ENCODE assay signal across 11 mouse cellular contexts in the genomic region with DNA sequence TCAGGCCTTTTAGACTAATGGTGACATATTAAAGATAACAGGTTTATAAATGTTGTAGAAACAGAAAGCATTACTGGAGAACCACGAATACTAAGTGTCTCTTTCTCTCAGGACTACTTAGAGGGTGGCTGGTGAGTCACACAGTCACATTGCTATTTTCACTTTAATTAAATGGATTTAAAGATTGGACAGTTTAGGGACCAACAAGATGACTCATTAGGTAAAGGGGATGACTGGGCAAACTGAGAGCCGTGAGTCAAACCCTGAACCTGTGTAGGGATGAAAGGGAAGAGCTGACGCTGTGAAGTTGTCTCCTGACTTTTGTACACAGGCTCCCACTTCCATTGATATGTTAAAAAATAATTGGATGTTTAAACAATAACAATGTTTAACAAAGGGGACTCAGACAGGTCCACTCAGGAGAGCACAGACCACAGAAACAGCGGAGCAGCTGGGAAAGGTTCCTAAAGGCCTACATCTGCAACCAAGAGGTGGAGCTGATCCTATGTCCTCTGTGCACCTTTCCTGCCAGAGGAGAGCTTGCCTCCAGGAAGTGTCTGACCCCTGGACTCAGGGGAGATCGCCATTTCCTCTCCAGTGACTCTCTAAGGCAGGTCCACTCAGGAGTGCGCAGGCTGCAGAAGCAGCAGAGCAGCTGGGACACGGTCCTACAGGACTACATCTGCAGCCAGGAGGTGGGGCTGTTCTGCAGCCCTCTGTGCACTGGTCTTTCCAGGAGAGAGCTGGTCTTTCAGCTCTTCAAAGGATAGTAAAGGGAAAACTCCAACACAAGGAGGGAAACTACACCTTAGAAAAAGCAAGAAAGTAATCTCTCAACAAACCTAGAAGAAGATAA.
DNase-seq lines count a peak whose midpoint lies in the region; ATAC-seq and TF ChIP-seq lines count a peak whose summit lies in the region.
"Had no signal": no experiment of that assay in that cellular context is flagged by ENCODE, and none has a peak within 500 bp of the region (broad histone marks: within the 10 kb centered on the region; RNA-seq: fewer than 3 reads in every experiment).

No protein-coding gene starts in this region.

- H3K9me3 ChIP-seq in lung, postnatal 0 days (ENCODE audit: low read length) = no peaks in the 10 kb centered on the region
- H3K9me3 ChIP-seq in limb, embryonic 10.5 days (replicated peaks) = no peaks in the 10 kb centered on the region
- H3K9me3 ChIP-seq in forebrain, embryonic 13.5 days (replicated peaks) = no peaks in the 10 kb centered on the region
- H3K9me3 ChIP-seq: embryonic facial prominence, embryonic 15.5 days; hindbrain, embryonic 15.5 days had no signal

- H3K9ac ChIP-seq in lung, postnatal 0 days (replicated peaks; ENCODE audit: low read depth) = no peak overlapping the region
- H3K9ac ChIP-seq in forebrain, embryonic 13.5 days = no peak overlapping the region
- H3K9ac ChIP-seq: embryonic facial prominence, embryonic 15.5 days; hindbrain, embryonic 15.5 days had no signal

- no peak overlapping the region for H3K4me2 ChIP-seq in lung, postnatal 0 days (replicated peaks; ENCODE audit: low read depth, low read length)
- H3K4me2 ChIP-seq in forebrain, embryonic 13.5 days = no peak overlapping the region
- H3K4me2 ChIP-seq: embryonic facial prominence, embryonic 15.5 days; hindbrain, embryonic 15.5 days had no signal

- no peaks in the 10 kb centered on the region for H3K4me1 ChIP-seq in lung, postnatal 0 days (ENCODE audit: insufficient read depth, low read depth, low read length)
- peaks cover 31% of the 10 kb centered on the region for H3K4me1 ChIP-seq in limb, embryonic 10.5 days
- H3K4me1 ChIP-seq in forebrain, embryonic 13.5 days = peaks cover 12% of the 10 kb centered on the region

- no peak for ATAC-seq in lung, postnatal 0 days
- ATAC-seq in forebrain, embryonic 13.5 days = no peak

- intact Hi-C loops in gastrocnemius, postnatal 14 days (cut with DNase I; ENCODE audit: low total_unique reads) = no loop called here

- H3K36me3 ChIP-seq in lung, postnatal 0 days (ENCODE audit: insufficient read depth, low read length) = no peaks in the 10 kb centered on the region
- H3K36me3 ChIP-seq in limb, embryonic 10.5 days = no peaks in the 10 kb centered on the region
- H3K36me3 ChIP-seq in forebrain, embryonic 13.5 days (ENCODE audit: poor library complexity, severe bottlenecking) = no peaks in the 10 kb centered on the region
- H3K36me3 ChIP-seq: embryonic facial prominence, embryonic 15.5 days; hindbrain, embryonic 15.5 days had no signal

- no peak overlapping the region for H3K4me3 ChIP-seq in lung, postnatal 0 days (ENCODE audit: low read depth, low read length)
- no peak overlapping the region for H3K4me3 ChIP-seq in limb, embryonic 10.5 days
- H3K4me3 ChIP-seq in forebrain, embryonic 13.5 days = no peak overlapping the region
- H3K4me3 ChIP-seq: embryonic facial prominence, embryonic 15.5 days; hindbrain, embryonic 15.5 days had no signal

- no peaks in the 10 kb centered on the region for H3K27me3 ChIP-seq in lung, postnatal 0 days (replicated peaks; ENCODE audit: insufficient read depth, low read length)
- H3K27me3 ChIP-seq in limb, embryonic 10.5 days (ENCODE audit: low read depth, poor library complexity, severe bottlenecking) = no peaks in the 10 kb centered on the region
- no peaks in the 10 kb centered on the region for H3K27me3 ChIP-seq in forebrain, embryonic 13.5 days
- H3K27me3 ChIP-seq: embryonic facial prominence, embryonic 15.5 days; hindbrain, embryonic 15.5 days had no signal

- 55% methylated on average over 7 of the region's 7 CpGs for WGBS in lung, postnatal 0 days
- WGBS in limb, embryonic 10.5 days = 67% methylated on average over 7 of the region's 7 CpGs
- 59% methylated on average over 7 of the region's 7 CpGs for WGBS in forebrain, embryonic 13.5 days

- H3K27ac ChIP-seq in lung, postnatal 0 days (ENCODE audit: low read length) = no peak overlapping the region
- peak overlapping the region; percentile 71; the same call in 1 of the 2 replicates for H3K27ac ChIP-seq in limb, embryonic 10.5 days
- no peak overlapping the region for H3K27ac ChIP-seq in forebrain, embryonic 13.5 days
- H3K27ac ChIP-seq: embryonic facial prominence, embryonic 15.5 days; hindbrain, embryonic 15.5 days had no signal

- peak; percentile 40 for DNase-seq in gastrocnemius, postnatal 14 days
- no peak for DNase-seq in gastrocnemius, adult 18-20 months (ENCODE audit: low spot score)
- DNase-seq in lung, postnatal 0 days (ENCODE audit: low spot score) = no peak
- no peak for DNase-seq in lung, adult 18-20 months
- peak; percentile 14 for DNase-seq in adrenal gland, postnatal 25 days
- no peak for DNase-seq in limb, embryonic 10.5 days (ENCODE audit: low spot score)
- no peak for DNase-seq in cerebellum, postnatal 25 days
- DNase-seq: right cerebral cortex, postnatal 25 days had no signal

- TF ChIP-seq EP300 in lung, postnatal 0 days (IDR thresholded peaks at IDR 0.05) = no peak

- TF ChIP-seq CTCF in lung, postnatal 0 days (IDR thresholded peaks at IDR 0.05) = peak; percentile 66

Comparison
In these comparisons a context has a peak if more than half of its experiments do, and no peak if none do; other contexts are left out.
1. DNase-seq: peak in gastrocnemius, postnatal 14 days (single experiment) and adrenal gland, postnatal 25 days (single experiment); none in gastrocnemius, adult 18-20 months (single experiment), lung, postnatal 0 days (single experiment), lung, adult 18-20 months (0 of 2), limb, embryonic 10.5 days (single experiment) and cerebellum, postnatal 25 days (0 of 2).